Mouse (Mus musculus) intestine, postnatal 0 days (tissue): ENCODE data around the gene 9930021J03Rik. TPM values are rescaled to one million over a fixed set of nuclear protein-coding genes. Genes with fewer than 3 reads are reported as not detected.

Source experiments
- ATAC-seq: fragments of 200-750 bp; cut with Nextera tagmentation; 2 replicates; pipeline ENCODE4 v1.8.0; 2017; ENCODE audit warnings: mild to moderate bottlenecking, moderate TSS enrichment, moderate library complexity
- H3K27ac ChIP-seq: fragments of 300-500 bp; sonication (generic); 2 replicates; pipeline ENCODE4 v1.5.1; 2014; ENCODE audit warnings: mild to moderate bottlenecking, low read depth, low read length, moderate library complexity
- H3K27me3 ChIP-seq: fragments of 300-500 bp; sonication (generic); replicated peaks from 2 replicates; pipeline ENCODE4 v1.6.1; 2014; ENCODE audit warnings: low read length, mixed read lengths; ENCODE audit not compliant: control insufficient read depth, insufficient read depth
- H3K36me3 ChIP-seq: fragments of 300-500 bp; sonication (generic); 2 replicates; pipeline ENCODE4 v1.6.1; 2014; ENCODE audit warnings: mild to moderate bottlenecking, moderate library complexity; ENCODE audit not compliant: control insufficient read depth, insufficient read depth
- H3K4me1 ChIP-seq: fragments of 300-500 bp; sonication (generic); replicated peaks from 2 replicates; pipeline ENCODE4 v1.6.1; 2014; ENCODE audit warnings: antibody characterized with exemption, low read length, mixed read lengths; ENCODE audit not compliant: control insufficient read depth, insufficient read depth
- H3K4me2 ChIP-seq: fragments of 300-500 bp; sonication (generic); replicated peaks from 2 replicates; pipeline ENCODE4 v1.6.1; 2014; ENCODE audit warnings: low read depth, mild to moderate bottlenecking, moderate library complexity
- H3K4me3 ChIP-seq: fragments of 300-500 bp; sonication (generic); 2 replicates; pipeline ENCODE4 v1.5.1; 2014; ENCODE audit warnings: low read depth, low read length
- H3K9ac ChIP-seq: fragments of 300-500 bp; sonication (generic); 2 replicates; pipeline ENCODE4 v1.6.1; 2014; ENCODE audit warnings: mild to moderate bottlenecking, low read depth, low read length
- H3K9me3 ChIP-seq: fragments of 300-500 bp; sonication (generic); 2 replicates; pipeline ENCODE4 v1.6.1; 2016; ENCODE audit warnings: mixed run types; ENCODE audit not compliant: control insufficient read depth
- CTCF ChIP-seq: sonication (generic); IDR thresholded peaks from 2 replicates; pipeline ENCODE4 v1.5.1; 2016; ENCODE audit warnings: low read depth, mild to moderate bottlenecking, control low read depth, antibody characterized with exemption, moderate library complexity
- WGBS: fragments of 180-500 bp; shearing (Covaris S2); extraction: QIAGEN DNeasy Blood & Tissue Kit; methylation state at CpG from one replicate; pipeline ENCODE4 v1.1.7; 2014; 5-methylcytosine and 5-hydroxymethylcytosine counted together
- polyA plus RNA-seq: library from polyadenylated mRNA; unstranded; fragments of >200 nt; fragmentation: Nextera tagmentation; extraction: Ambion mirVana; gene quantifications from 2 replicates; pipeline ENCODE4 v1.2.1, GENCODE M21; 2015

The 9930021J03Rik gene
- polyA plus RNA-seq, 1 experiment from 2014 or later, result 3.4 TPM

DNA sequence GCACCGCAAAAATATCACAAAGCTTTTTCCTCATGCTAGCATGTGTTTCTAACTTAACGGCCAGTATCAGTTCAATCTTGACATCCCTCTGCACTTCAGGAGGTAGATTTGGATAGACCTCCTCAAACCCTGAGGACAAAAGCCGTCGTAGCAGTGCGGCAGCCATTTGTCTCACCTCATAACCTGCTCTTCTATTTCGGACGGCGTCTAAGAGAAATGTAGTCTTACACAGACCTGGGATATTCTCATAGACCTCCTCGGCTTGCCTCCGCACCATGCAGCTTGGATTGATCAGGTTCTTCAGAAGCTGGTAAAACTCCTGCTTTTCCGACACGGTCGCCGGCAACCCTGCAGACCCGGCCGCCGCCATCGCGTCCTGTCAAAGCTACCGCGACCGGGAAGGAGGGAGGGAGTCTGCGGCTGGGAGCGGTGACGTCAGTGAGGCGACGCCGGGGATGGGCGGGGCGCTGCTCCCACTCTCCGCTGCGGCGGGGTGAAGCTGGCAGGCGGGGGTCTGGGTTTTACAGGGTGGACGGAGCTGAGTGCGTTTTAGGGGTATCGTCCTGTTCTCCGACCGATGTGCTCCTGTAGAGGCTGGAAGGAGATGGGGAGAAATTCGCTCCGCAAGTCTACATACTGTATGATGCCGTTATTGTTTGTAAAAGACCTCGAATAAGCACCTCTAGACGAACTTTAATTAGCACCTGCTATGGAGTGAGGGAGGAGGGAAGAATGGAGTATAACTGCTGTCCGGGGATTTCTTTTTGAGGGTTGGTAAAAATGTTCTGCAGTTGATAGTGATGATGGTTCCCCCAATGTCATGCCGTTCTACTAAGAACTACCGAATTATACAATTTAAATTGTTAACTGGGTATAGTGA, 7.0 kb upstream of the 9930021J03Rik start, which contains the start of gene Ranbp6:
Gene Ranbp6, minus strand, starts transcription at position 394 of the 880 bp plus-strand sequence.
- Histone ChIP-seq H3K27ac (peak within 1 kb of the TSS; percentile 46; the same call in 1 of the 2 replicates), H3K36me3 (peaks cover 10% of the 10 kb centered on the region; the same call in 1 of the 2 replicates), H3K27me3 (no peaks in the 10 kb centered on the region), H3K4me1 (peaks cover 6% of the 10 kb centered on the region; the same call in 1 of the 2 replicates), H3K9me3 (no peaks in the 10 kb centered on the region), H3K4me3 (peak within 1 kb of the TSS; percentile 84), H3K9ac (peak within 1 kb of the TSS; percentile 69), H3K4me2 (peak within 1 kb of the TSS; percentile 77)
- under 1% methylated on average over 47 of the region's 47 CpGs for WGBS
- no peak for TF ChIP-seq CTCF
- ATAC-seq, result peak; percentile 94

DNA sequence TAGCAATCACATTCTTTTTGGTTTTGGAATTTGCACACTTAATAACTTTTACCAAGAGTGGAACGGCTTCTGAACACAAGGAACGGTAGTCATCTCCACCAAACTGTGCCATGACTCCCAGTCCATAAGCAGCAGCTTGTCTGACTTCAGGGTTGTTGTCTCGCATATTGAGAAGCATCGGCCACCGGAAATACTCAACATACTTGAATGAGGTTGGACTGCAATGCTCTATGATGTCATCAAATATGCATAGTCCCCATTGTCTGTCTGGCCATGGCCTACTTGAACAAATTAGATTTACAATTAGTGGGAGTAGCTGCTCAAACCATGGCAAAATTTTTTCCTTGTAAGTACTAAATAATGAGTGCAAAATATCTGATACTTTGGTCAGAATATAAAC, 4.2 kb upstream of the 9930021J03Rik start:
- Histone ChIP-seq H3K27ac (no peak overlapping the region), H3K9ac (no peak overlapping the region), H3K4me2 (no peak overlapping the region), H3K27me3 (no peaks in the 10 kb centered on the region), H3K4me1 (peaks cover 6% of the 10 kb centered on the region; the same call in 1 of the 2 replicates), H3K36me3 (peaks cover 10% of the 10 kb centered on the region; the same call in 1 of the 2 replicates), H3K9me3 (no peaks in the 10 kb centered on the region), H3K4me3 (no peak overlapping the region)
- TF ChIP-seq CTCF, result no peak
- 94% methylated on average over 5 of the region's 5 CpGs for WGBS
- no peak for ATAC-seq

DNA sequence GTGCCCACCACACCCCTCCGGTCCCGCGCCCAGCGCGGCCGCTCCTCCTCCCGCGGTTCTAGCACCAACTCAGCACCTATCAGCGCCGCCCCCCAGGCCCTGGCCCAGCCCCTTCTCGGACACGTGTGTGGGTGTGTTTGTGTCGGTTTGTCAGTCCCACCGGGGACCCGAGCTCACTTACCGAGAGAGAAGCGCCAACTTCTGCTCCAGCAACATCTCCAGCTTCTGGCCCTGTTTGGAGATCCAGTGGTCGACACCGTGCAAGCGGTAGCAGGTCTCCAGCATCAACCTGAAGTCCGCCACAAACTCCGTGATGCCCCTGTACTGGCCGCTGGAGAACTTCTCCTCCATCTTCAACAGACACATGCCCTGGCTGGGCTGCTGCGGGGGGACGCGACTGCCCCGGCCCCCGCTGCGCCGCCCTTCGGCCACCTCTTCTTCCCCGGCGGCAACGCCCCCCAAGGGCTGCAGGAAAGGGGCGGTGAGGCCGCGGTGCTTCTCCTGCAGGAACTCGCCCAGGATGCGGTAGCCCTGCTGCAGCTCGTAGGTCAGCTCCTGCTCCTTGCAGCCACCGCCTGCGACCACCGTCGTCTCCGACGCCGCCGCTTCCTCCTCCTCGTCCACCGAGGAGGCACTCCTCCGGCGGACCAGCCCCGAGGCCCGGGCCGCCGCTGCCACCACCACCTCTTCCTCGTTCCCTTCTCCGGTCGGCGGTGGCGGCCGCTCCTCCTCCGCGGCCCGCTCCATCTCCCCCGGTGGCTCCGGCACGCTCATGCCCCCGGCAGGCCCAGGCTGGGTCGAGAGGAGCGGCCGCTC, 480 bp downstream of the 9930021J03Rik start:
- peak overlapping the region; percentile 96 for H3K27ac ChIP-seq
- WGBS, result under 1% methylated on average over 69 of the region's 72 CpGs
- H3K4me1 ChIP-seq, result 0 out of 2 replicates have a peak, but pooled peaks cover 3% of the 10 kb centered on the region
- peak overlapping the region; percentile 91 for H3K4me3 ChIP-seq
- H3K9ac ChIP-seq, result peak overlapping the region; percentile 93
- H3K27me3 ChIP-seq, result no peaks in the 10 kb centered on the region
- H3K9me3 ChIP-seq, result no peaks in the 10 kb centered on the region
- peak; percentile 32; the same call in 1 of the 2 replicates for TF ChIP-seq CTCF
- H3K4me2 ChIP-seq, result peak overlapping the region; percentile 85
- H3K36me3 ChIP-seq, result peaks cover 10% of the 10 kb centered on the region; the same call in 1 of the 2 replicates
- peak; percentile 66 for ATAC-seq

DNA sequence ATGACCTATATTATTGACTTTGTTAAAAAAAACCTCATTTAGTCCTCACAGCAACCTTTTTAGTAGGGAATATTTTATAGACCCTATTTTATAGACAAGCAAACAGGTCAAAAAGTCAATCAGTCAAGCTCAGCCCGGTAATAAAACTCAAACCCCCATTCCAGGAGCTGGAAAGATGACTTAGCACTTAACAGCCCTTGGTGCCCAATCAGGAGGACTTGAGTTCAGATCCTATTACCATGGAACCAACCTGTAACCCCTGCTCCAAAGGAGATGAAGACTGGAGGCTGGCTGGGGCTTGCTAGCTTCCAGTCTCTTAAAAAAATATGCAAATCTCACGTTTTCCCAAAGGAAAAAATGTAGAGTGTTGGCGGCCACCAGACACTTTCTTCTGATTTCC, 1.8 kb downstream of the 9930021J03Rik start:
- no peak overlapping the region for H3K9ac ChIP-seq
- H3K27ac ChIP-seq, result no peak overlapping the region
- ATAC-seq, result no peak
- TF ChIP-seq CTCF, result no peak
- H3K9me3 ChIP-seq, result no peaks in the 10 kb centered on the region
- no peaks in the 10 kb centered on the region for H3K36me3 ChIP-seq
- H3K4me2 ChIP-seq, result peak overlapping the region; percentile 85
- 37% methylated on average over 3 of the region's 3 CpGs for WGBS
- H3K4me3 ChIP-seq, result no peak overlapping the region
- H3K27me3 ChIP-seq, result no peaks in the 10 kb centered on the region
- 0 out of 2 replicates have a peak, but pooled peaks cover 3% of the 10 kb centered on the region for H3K4me1 ChIP-seq

DNA sequence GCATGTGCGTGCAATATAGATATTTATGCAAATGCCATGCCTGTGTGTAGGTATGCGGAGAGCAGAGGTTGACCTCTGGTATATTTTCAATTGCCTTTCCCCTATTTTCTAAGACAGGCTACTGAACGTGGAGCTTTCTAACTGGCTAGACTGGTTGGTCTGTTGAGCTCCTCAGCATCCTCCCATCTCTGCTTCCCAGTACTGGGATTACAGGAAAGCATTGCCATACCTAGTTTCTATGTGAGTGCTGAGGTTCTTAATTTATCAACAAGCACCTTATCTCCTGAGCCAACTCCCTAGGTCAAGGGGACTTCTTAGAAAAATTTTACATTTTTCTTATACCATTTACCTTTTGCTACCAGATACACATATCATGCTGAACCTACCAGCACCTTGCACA, 8.4 kb downstream of the 9930021J03Rik start:
- Histone ChIP-seq H3K4me2 (no peak overlapping the region), H3K4me3 (no peak overlapping the region), H3K36me3 (no peaks in the 10 kb centered on the region), H3K9me3 (no peaks in the 10 kb centered on the region), H3K4me1 (no peaks in the 10 kb centered on the region), H3K27ac (no peak overlapping the region), H3K27me3 (no peaks in the 10 kb centered on the region), H3K9ac (no peak overlapping the region)
- 46% methylated on average over 3 of the region's 3 CpGs for WGBS
- ATAC-seq, result no peak
- TF ChIP-seq CTCF, result no peak

DNA sequence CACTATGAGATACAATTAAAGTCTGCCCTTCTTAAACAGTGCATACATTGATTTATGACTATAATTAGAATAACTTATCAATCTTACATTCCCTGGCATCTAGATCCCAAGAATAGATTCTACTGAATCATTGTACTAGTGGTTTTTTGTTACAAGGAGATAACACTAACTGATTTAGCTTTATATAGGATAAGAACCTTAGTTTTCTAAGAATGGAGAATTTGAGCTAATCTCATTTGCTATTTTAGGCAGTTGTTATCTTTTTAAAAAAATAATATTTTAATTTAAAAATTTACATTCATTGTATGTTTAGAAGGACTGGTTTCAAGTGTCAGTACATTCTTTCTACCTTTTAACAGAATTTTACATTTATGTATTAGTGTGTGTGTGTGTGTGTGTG, 17.8 kb downstream of the 9930021J03Rik start:
- H3K4me3 ChIP-seq, result no peak overlapping the region
- no peak overlapping the region for H3K4me2 ChIP-seq
- H3K27ac ChIP-seq, result no peak overlapping the region
- no peak overlapping the region for H3K9ac ChIP-seq
- no peaks in the 10 kb centered on the region for H3K4me1 ChIP-seq
- no peak for ATAC-seq
- no peak for TF ChIP-seq CTCF
- peaks cover 7% of the 10 kb centered on the region; the same call in 1 of the 2 replicates for H3K36me3 ChIP-seq
- no peaks in the 10 kb centered on the region for H3K27me3 ChIP-seq
- no peaks in the 10 kb centered on the region for H3K9me3 ChIP-seq
